Mouse (Mus musculus) neural tube, embryonic 12.5 days (tissue): ENCODE data around the gene Zpbp2. TPM values are rescaled to one million over a fixed set of nuclear protein-coding genes. Genes with fewer than 3 reads are reported as not detected.

Experiments
- ATAC-seq: fragments of 200-750 bp; cut with Nextera tagmentation; 2 replicates; pipeline ENCODE4 v1.8.0; 2017; ENCODE audit warnings: low read depth, mild to moderate bottlenecking, moderate TSS enrichment, moderate library complexity; ENCODE audit not compliant: low FRiP score
- H3K27ac ChIP-seq: fragments of 300-500 bp; sonication (generic); 2 replicates; pipeline ENCODE4 v1.5.1; 2016
- H3K27me3 ChIP-seq: fragments of 300-500 bp; sonication (generic); replicated peaks from 2 replicates; pipeline ENCODE4 v1.6.1; 2016; ENCODE audit warnings: mild to moderate bottlenecking
- H3K36me3 ChIP-seq: fragments of 300-500 bp; sonication (generic); 2 replicates; pipeline ENCODE4 v1.6.1; 2016; ENCODE audit warnings: mild to moderate bottlenecking
- H3K4me1 ChIP-seq: fragments of 300-500 bp; sonication (generic); 2 replicates; pipeline ENCODE4 v1.6.1; 2016
- H3K4me2 ChIP-seq: fragments of 300-500 bp; sonication (generic); replicated peaks from 2 replicates; pipeline ENCODE4 v1.6.1; 2016; ENCODE audit warnings: mild to moderate bottlenecking
- H3K4me3 ChIP-seq: fragments of 300-500 bp; sonication (generic); 2 replicates; pipeline ENCODE4 v1.5.1; 2016
- H3K9ac ChIP-seq: fragments of 300-500 bp; sonication (generic); 2 replicates; pipeline ENCODE4 v1.6.1; 2016; ENCODE audit warnings: mild to moderate bottlenecking
- H3K9me3 ChIP-seq: fragments of 300-500 bp; sonication (generic); 2 replicates; pipeline ENCODE4 v1.6.1; 2016; ENCODE audit warnings: mild to moderate bottlenecking
- WGBS: fragments of 180-500 bp; shearing (Covaris S2); methylation state at CpG from one replicate; pipeline ENCODE4 v1.1.7; 2016; 5-methylcytosine and 5-hydroxymethylcytosine counted together
- polyA plus RNA-seq: library from polyadenylated mRNA; unstranded; fragments of >200 nt; fragmentation: Nextera tagmentation; extraction: Ambion mirVana; gene quantifications from 2 replicates; pipeline ENCODE4 v1.2.1, GENCODE M21; 2016

Zpbp2 gene
- polyA plus RNA-seq, 1 experiment from 2014 or later: not detected

DNA sequence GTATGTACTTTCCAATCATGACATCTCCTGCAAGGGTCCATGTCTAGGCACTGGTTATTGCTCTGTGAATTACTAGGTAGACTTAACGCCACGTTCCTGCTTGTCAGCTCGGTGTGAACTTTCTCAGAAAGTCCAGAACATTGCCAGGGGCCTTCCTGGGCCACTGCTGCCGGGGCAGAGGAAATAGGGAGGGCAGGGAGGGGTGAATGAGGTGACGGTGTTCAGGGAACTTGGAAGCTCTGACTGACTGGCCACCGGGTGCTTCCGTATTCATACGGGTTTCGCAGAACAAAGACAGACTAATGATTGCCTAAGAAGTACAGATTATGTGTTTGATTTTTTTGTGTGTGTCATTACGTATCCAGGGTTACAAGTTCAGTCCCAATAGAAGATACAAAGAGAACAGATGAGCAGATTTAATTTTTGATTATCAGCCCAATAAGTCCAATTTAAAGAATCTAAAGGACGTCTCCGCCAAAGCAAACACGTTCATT, 13.1 kb downstream of the Zpbp2 start:
- Histone ChIP-seq H3K9me3 (no peaks in the 10 kb centered on the region), H3K36me3 (no peaks in the 10 kb centered on the region), H3K4me1 (no peaks in the 10 kb centered on the region), H3K4me3 (no peak overlapping the region), H3K27ac (no peak overlapping the region), H3K4me2 (no peak overlapping the region), H3K9ac (no peak overlapping the region), H3K27me3 (no peaks in the 10 kb centered on the region)
- 74% methylated on average over 13 of the region's 13 CpGs for WGBS
- no peak for ATAC-seq

DNA sequence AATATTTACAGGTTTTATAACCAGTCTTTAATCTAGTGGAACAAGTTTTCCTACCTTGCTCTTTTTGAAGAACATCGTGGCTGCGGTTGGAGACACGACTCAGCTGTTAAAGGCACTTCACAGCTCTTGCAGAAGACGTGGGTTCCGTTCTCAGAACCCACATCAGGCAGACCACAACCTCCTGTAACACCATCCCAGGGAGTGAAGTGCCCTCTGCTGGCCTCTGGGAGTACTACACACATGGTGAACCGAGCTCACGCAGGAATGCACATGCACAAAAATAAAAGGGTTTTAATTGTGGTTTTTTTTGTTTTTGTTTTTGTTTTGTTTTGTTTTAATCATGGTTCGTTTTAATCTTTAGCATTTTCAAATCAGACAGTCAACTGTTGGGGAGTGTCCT, 17.4 kb downstream of the Zpbp2 start:
- Histone ChIP-seq H3K9me3 (no peaks in the 10 kb centered on the region), H3K9ac (no peak overlapping the region), H3K36me3 (no peaks in the 10 kb centered on the region), H3K4me1 (no peaks in the 10 kb centered on the region), H3K4me3 (no peak overlapping the region), H3K4me2 (no peak overlapping the region), H3K27me3 (no peaks in the 10 kb centered on the region), H3K27ac (no peak overlapping the region)
- ATAC-seq: no peak
- 88% methylated on average over 8 of the region's 8 CpGs for WGBS

DNA sequence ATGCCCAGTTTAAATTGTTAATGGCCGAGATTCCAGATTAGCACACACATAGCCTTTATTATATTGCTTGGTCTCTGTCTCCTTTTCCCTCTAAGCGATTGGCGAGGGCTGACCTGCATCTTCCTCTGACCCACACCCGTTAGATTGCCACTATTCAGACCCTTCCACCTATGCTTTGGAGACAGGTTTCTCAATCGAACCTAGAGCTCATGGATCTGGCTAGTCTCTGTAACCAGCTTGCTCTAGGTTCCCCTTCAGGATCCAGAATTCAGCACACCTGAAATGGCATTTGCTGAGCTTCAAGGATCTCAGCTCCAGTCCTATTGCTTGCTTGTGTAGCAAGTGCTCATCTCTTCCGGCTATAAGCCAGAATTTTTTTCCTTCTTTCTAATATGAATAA, 18.6 kb downstream of the Zpbp2 start:
- Histone ChIP-seq H3K4me1 (no peaks in the 10 kb centered on the region), H3K4me3 (no peak overlapping the region), H3K9ac (no peak overlapping the region), H3K4me2 (no peak overlapping the region), H3K36me3 (no peaks in the 10 kb centered on the region), H3K9me3 (no peaks in the 10 kb centered on the region), H3K27me3 (no peaks in the 10 kb centered on the region), H3K27ac (no peak overlapping the region)
- 82% methylated on average over 6 of the region's 6 CpGs for WGBS
- no peak for ATAC-seq

DNA sequence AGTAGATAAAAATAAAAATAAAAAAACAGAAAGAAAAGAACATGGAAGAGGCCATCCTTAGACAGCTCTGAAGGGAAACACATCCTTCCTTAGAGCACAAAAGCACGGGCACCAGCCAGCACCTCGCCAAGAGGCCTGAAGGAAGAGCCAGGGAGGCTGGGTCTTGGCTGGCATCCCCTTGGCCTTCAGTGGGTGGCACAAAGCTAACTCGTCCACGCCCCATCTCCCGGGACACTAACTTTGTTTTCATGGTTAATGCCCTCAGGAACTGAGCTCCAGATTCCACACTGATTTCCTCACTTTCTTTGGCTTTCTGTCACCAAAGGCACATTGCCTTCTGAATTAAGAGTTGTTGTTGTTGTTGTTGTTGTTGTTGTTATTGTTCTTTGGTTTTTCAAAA, 26.9 kb downstream of the Zpbp2 start:
- H3K9ac ChIP-seq: no peak overlapping the region
- no peaks in the 10 kb centered on the region for H3K4me1 ChIP-seq
- no peak for ATAC-seq
- WGBS: 86% methylated on average over 5 of the region's 5 CpGs
- no peak overlapping the region for H3K4me2 ChIP-seq
- H3K27ac ChIP-seq: no peak overlapping the region
- no peaks in the 10 kb centered on the region for H3K27me3 ChIP-seq
- no peaks in the 10 kb centered on the region for H3K9me3 ChIP-seq
- H3K4me3 ChIP-seq: no peak overlapping the region
- H3K36me3 ChIP-seq: peaks cover 27% of the 10 kb centered on the region

DNA sequence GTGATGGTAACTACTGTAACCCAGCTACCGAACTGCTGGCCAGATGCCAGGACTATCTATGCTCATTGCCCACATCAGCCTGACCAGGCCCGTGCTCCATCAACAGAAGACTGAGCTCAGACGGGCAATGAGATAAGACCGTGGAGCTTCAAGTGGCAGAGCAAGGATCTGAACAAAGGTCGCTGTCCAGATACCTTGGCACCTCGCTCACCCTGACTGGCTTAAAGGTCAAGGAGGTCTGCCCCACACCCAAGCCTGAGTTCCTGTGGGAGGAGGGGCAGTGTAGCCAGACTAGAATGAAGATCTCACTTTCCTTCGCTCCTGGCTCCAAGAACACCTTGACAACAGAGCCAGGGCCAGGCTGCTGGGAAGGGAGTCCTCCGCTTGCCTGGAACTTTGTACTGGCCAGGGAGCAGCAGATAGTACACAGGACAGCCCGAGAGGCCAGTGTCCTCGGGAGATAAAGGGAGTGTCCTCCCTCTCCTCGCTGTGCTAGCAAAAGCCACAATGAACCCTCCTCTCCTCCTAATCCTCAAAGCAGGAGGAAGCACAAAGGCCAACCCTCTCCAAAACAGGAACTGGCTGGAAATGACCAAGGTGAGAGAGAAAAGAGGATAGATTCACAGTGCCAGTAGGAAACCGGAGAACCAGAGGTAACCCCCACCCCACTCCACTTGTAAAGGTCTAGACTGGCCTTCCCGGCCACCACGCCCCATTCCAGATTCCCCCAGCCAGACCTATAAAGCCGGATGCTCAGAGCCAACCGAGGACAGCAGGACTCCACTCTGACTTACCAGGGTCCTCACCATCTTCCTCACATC, 29.6 kb downstream of the Zpbp2 start:
- WGBS: 87% methylated on average over 16 of the region's 16 CpGs
- no peak overlapping the region for H3K27ac ChIP-seq
- H3K4me3 ChIP-seq: no peak overlapping the region

DNA sequence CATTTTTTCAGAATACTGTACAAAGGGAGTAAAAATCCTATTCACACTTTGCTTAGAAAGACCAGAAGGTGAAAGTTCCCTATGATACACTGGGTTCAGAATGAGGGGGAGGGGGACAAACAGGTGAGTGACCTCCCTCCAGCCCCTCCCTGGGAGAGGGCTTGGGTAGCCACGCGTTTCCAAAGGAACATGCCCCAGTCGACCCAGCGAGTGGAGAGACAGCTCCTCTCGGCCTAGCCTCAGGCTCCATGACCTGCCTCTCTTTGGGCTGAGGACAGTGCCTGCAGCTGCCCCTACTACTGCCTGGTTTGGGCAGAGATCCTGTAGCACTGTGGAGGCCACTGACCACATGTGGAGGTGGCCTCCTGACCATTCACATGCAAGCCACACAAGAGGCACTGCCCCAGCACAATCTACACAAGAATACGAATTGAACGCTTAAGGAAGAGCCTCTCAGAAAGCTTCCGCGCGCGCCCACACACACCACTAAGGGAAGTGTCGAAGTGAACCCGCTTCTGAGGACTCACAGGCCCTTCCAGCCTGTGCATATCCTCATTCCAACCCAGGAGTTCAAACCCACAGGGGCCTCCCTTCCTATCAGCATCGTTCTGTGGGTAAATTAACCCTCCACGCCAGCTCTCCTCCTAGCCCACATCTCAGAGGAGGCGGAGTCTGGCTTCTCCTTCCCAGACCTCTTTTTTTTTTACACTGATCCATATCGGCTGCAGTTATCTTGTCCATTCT, 30.6 kb downstream of the Zpbp2 start:
- no peak overlapping the region for H3K4me2 ChIP-seq
- no peak overlapping the region for H3K9ac ChIP-seq
- no peak for ATAC-seq
- H3K36me3 ChIP-seq: peaks cover 35% of the 10 kb centered on the region
- no peaks in the 10 kb centered on the region for H3K27me3 ChIP-seq
- peaks cover 19% of the 10 kb centered on the region for H3K4me1 ChIP-seq
- WGBS: 71% methylated on average over 17 of the region's 17 CpGs
- H3K9me3 ChIP-seq: no peaks in the 10 kb centered on the region
- H3K4me3 ChIP-seq: no peak overlapping the region
- H3K27ac ChIP-seq: no peak overlapping the region

More for the DNA sequence above, 29.6 kb downstream of the Zpbp2 start:
- H3K36me3 ChIP-seq: peaks cover 35% of the 10 kb centered on the region
- H3K9me3 ChIP-seq: no peaks in the 10 kb centered on the region
- peaks cover 9% of the 10 kb centered on the region for H3K4me1 ChIP-seq
- H3K4me2 ChIP-seq: no peak overlapping the region
- H3K9ac ChIP-seq: no peak overlapping the region
- no peak for ATAC-seq
- no peaks in the 10 kb centered on the region for H3K27me3 ChIP-seq

DNA sequence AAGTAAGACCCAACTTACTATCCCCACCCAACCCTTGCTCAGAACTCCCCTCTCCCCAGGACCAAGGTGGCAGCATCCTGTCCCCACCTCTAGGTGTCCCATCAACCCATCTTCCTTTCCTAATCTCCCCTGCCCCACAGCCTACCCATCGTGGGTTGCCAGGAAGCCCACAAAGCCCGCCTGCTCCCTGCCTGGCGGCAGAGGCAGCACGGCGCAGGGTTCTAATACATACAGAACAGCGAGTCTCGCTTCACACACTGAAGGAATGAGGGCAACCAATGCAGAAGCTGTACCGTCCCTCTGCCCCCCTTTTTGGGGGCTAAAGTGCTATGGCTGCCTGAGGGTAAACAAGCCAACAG, 31.1 kb downstream of the Zpbp2 start:
- no peak overlapping the region for H3K9ac ChIP-seq
- no peak overlapping the region for H3K4me2 ChIP-seq
- peaks cover 19% of the 10 kb centered on the region for H3K4me1 ChIP-seq
- no peaks in the 10 kb centered on the region for H3K27me3 ChIP-seq
- H3K27ac ChIP-seq: no peak overlapping the region
- peaks cover 35% of the 10 kb centered on the region for H3K36me3 ChIP-seq
- H3K9me3 ChIP-seq: no peaks in the 10 kb centered on the region
- 83% methylated on average over 8 of the region's 8 CpGs for whole genome bisulfite sequencing
- no peak overlapping the region for H3K4me3 ChIP-seq
- ATAC-seq: no peak

DNA sequence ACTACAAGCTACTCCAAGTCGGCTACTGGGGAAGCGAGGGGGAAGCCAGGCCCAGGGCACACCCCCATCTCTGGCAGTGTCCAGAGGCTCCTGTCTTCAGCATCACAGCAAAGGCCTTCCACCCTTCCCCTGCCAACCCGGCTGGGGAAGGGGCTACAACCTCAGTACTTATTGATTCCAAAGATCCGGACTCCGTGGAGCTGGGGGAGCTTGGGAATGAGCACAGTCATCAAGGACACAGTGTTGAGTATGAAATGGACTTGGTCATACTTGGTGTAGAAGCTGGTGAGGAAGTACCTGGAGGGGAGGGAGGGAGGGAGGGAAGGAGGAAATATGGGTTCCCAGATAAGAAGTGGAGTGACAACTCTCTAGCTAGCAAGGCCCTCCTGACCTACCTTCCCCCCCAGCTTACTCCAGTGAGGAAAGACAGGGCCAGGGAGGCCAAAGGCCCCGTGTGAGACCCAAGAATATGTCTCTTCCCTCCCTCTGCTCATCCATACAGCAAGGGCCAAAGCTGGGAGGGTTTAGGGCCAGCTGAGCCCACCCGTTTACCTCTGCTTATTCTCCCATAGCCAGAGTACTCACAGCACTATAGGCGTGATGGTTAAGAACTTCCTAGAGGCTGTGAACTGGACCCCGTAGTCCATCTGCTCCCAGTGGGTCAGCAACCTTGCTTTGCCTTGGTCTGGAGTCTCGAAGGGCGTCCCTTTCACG, 31.8 kb downstream of the Zpbp2 start:
- Histone ChIP-seq H3K4me1 (peaks cover 22% of the 10 kb centered on the region), H3K36me3 (peaks cover 35% of the 10 kb centered on the region), H3K27me3 (no peaks in the 10 kb centered on the region), H3K9me3 (no peaks in the 10 kb centered on the region), H3K4me3 (no peak overlapping the region), H3K27ac (no peak overlapping the region), H3K9ac (no peak overlapping the region), H3K4me2 (no peak overlapping the region)
- ATAC-seq: no peak
- WGBS: 85% methylated on average over 12 of the region's 12 CpGs

DNA sequence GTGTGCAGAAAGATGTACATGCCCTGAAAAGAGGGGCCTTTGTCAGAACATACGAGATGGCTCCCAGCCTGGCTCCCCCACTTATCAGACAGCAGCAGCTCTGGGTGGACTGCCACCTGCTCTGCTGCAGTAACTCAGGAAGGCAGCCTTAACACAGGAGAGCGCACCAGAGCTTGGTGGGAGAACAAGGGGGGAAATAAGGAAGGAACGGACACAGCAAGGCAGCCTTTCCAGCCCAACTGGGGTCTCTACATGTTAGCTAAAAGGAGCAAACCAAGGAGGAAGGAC, 32.3 kb downstream of the Zpbp2 start:
- Histone ChIP-seq H3K36me3 (peaks cover 35% of the 10 kb centered on the region), H3K4me2 (no peak overlapping the region), H3K4me3 (no peak overlapping the region), H3K27me3 (no peaks in the 10 kb centered on the region), H3K4me1 (peaks cover 24% of the 10 kb centered on the region), H3K9ac (no peak overlapping the region), H3K9me3 (no peaks in the 10 kb centered on the region), H3K27ac (no peak overlapping the region)
- WGBS: 93% methylated on average over 3 of the region's 3 CpGs
- ATAC-seq: no peak

DNA sequence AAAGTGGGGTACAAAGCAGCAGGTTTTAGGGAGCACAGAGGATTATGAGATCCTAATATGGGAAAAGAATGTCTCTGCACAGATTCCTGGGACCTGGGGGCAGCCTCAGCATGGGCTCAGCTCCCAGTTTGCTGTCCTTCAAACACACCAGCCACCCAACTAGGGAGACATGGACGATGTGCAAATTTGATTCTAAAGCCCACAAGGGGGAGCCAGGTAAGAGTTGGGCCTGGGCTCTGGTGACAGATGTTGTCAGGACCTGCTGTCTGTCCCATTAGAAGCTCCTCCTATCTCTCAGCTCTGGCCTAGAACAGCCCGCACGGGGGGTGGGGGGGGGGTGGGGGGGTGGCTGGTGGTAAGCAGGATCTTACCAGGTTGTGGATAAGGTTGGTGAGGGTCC, 32.7 kb downstream of the Zpbp2 start:
- Histone ChIP-seq H3K27ac (no peak overlapping the region), H3K36me3 (peaks cover 35% of the 10 kb centered on the region), H3K4me3 (no peak overlapping the region), H3K9me3 (no peaks in the 10 kb centered on the region), H3K9ac (no peak overlapping the region), H3K4me1 (peaks cover 27% of the 10 kb centered on the region), H3K27me3 (no peaks in the 10 kb centered on the region), H3K4me2 (no peak overlapping the region)
- no peak for ATAC-seq
- WGBS: 53% methylated on average over 3 of the region's 3 CpGs

DNA sequence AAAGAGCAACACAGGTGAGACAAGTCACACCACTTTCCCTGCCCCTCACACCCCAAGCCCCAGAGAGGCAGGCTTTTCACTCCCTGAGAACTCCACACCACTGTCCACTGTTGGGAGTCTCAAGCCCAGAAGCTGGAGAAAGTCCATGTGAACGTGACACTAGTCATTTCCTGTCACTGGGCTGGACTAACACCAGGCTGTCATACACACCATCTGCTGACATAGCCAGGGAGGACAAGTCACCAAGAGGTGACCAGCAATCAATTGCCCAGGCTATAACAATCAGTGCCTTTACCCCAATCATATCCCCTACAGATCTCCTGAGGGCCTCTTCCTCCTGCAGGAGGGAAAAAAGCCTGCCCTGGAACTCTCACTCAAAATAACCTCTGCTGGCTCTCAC, 33.2 kb downstream of the Zpbp2 start:
- no peaks in the 10 kb centered on the region for H3K9me3 ChIP-seq
- no peak overlapping the region for H3K9ac ChIP-seq
- H3K27ac ChIP-seq: no peak overlapping the region
- WGBS: 77% methylated on average over 1 of the region's 1 CpGs
- H3K27me3 ChIP-seq: no peaks in the 10 kb centered on the region
- ATAC-seq: no peak
- H3K4me2 ChIP-seq: no peak overlapping the region
- H3K4me1 ChIP-seq: peaks cover 27% of the 10 kb centered on the region
- H3K4me3 ChIP-seq: no peak overlapping the region
- peaks cover 35% of the 10 kb centered on the region for H3K36me3 ChIP-seq

DNA sequence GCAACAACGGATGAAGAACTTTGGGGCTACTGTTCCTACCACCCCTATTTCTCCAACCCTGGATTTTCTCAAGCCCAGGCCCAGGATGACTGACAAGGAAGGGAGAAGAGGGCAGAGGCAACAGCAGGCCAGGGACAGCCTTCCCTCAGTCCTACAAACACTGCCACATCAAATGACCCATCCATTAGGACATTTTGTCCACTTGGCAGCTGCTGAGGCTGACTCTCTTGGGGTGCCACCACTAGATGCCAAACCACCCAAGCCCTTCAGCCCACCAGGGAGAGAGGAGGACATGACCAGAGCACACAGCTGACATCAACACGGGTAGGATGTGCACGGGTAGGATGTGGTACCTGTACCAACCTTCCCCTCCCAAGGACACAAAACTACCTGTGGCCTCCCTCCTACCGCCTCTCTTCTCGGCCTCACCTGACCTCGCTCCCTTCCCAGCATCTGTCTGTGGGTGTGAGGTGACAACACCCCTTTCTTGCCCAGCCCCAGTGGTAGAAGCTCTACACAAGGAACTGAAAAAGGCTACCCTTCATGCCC, 33.8 kb downstream of the Zpbp2 start:
- no peak for ATAC-seq
- Histone ChIP-seq H3K27ac (no peak overlapping the region), H3K4me1 (peaks cover 27% of the 10 kb centered on the region), H3K4me3 (no peak overlapping the region), H3K36me3 (peaks cover 35% of the 10 kb centered on the region), H3K27me3 (no peaks in the 10 kb centered on the region), H3K9ac (no peak overlapping the region), H3K4me2 (peak overlapping the region; percentile 92; the same call in 1 of the 2 replicates), H3K9me3 (no peaks in the 10 kb centered on the region)
- 98% methylated on average over 6 of the region's 6 CpGs for WGBS
